Mouse (Mus musculus) heart, embryonic 11.5 days (tissue): ENCODE measurements around the gene Mag. TPM values are rescaled to one million over a fixed set of nuclear protein-coding genes. Genes with fewer than 3 reads are reported as not detected.
"Not testable (repeated sequence)": the region's sequence is repeated elsewhere in the genome, so short reads cannot be mapped to it uniquely, and the experiment has no call there.

ENCODE experiments used
- ATAC-seq: fragments of 200-750 bp; cut with Nextera tagmentation; replicated peaks from 2 replicates; pipeline ENCODE4 v1.8.0; 2017; ENCODE audit warnings: moderate library complexity; ENCODE audit not compliant: insufficient number of reproducible peaks, low FRiP score, low TSS enrichment
- H3K27ac ChIP-seq: fragments of 300-500 bp; sonication (generic); 2 replicates; pipeline ENCODE4 v1.5.1; 2014; ENCODE audit warnings: mild to moderate bottlenecking, low read depth, low read length
- H3K27me3 ChIP-seq: fragments of 300-500 bp; sonication (generic); 2 replicates; pipeline ENCODE4 v1.6.1; 2014; ENCODE audit warnings: mild to moderate bottlenecking, low read length, mixed read lengths; ENCODE audit not compliant: control insufficient read depth, insufficient read depth
- H3K36me3 ChIP-seq: fragments of 300-500 bp; sonication (generic); 2 replicates; pipeline ENCODE4 v1.6.1; 2014; ENCODE audit warnings: mild to moderate bottlenecking, low read length, moderate library complexity, mixed read lengths; ENCODE audit not compliant: control insufficient read depth, insufficient read depth
- H3K4me1 ChIP-seq: fragments of 300-500 bp; sonication (generic); 2 replicates; pipeline ENCODE4 v1.6.1; 2014; ENCODE audit warnings: low read length; ENCODE audit not compliant: control insufficient read depth, insufficient read depth
- H3K4me2 ChIP-seq: fragments of 300-500 bp; sonication (generic); 2 replicates; pipeline ENCODE4 v1.6.1; 2014; ENCODE audit warnings: mild to moderate bottlenecking, moderate library complexity
- H3K4me3 ChIP-seq: fragments of 300-500 bp; sonication (generic); 2 replicates; pipeline ENCODE4 v1.5.1; 2014; ENCODE audit warnings: low read depth, low read length
- H3K9ac ChIP-seq: fragments of 300-500 bp; sonication (generic); 2 replicates; pipeline ENCODE4 v1.6.1; 2014; ENCODE audit warnings: mild to moderate bottlenecking, low read depth, low read length, moderate library complexity
- H3K9me3 ChIP-seq: fragments of 300-500 bp; sonication (generic); replicated peaks from 2 replicates; pipeline ENCODE4 v1.6.1; 2016; ENCODE audit warnings: low read length; ENCODE audit not compliant: control insufficient read depth
- WGBS: fragments of 180-500 bp; shearing (Covaris S2); extraction: QIAGEN DNeasy Blood & Tissue Kit; methylation state at CpG from one replicate; pipeline ENCODE4 v1.1.7; 2014; ENCODE audit not compliant: insufficient replicate concordance; 5-methylcytosine and 5-hydroxymethylcytosine counted together
- polyA plus RNA-seq: library from polyadenylated mRNA; unstranded; fragments of >200 nt; fragmentation: Nextera tagmentation; extraction: Ambion mirVana; gene quantifications from 2 replicates; pipeline ENCODE4 v1.2.1, GENCODE M21; 2014

Mag gene
- polyA plus RNA-seq, 1 experiment from 2014 or later: 0.09 TPM

- H3K9me3 ChIP-seq, H3K4me3 ChIP-seq, ATAC-seq, H3K27ac ChIP-seq, H3K27me3 ChIP-seq, H3K4me2 ChIP-seq, H3K9ac ChIP-seq, H3K36me3 ChIP-seq, H3K4me1 ChIP-seq: not testable (repeated sequence)
- WGBS: 87% methylated on average over 7 of the region's 7 CpGs
These were observed 30.8 kb upstream of the Mag start for GRCm38 (mm10) chr7:30945466-30945865.

DNA sequence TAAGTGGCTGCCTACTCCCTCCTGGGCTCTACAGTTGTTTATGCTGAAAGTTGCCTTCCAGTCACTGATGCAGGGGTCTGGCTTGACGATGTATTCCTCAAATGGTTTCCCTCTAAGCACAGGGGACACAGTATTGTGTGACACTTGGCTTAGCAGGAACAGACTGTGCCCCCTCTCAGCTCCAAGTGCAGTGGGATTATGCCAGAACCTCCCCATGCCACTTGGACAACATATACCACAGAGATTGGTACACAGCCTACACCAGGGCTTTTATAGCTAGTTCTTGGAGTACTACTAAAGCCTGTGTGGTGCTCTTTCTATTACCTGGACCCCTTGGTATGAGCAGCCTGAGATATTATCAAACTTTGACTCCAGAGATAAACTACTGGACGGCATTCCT, 30.0 kb upstream of the Mag start:
- H3K4me2 ChIP-seq, H3K27ac ChIP-seq, H3K4me1 ChIP-seq, H3K36me3 ChIP-seq, H3K4me3 ChIP-seq, H3K9ac ChIP-seq, ATAC-seq, H3K9me3 ChIP-seq, H3K27me3 ChIP-seq: not testable (repeated sequence)
- 59% methylated on average over 2 of the region's 2 CpGs for WGBS

- H3K36me3 ChIP-seq: no peaks in the 10 kb centered on the region; the same call in 1 of the 2 replicates
- no peak within 1 kb of the TSS for H3K9ac ChIP-seq
- H3K4me3 ChIP-seq: no peak within 1 kb of the TSS
- H3K4me1 ChIP-seq: no peaks in the 10 kb centered on the region
- H3K27me3 ChIP-seq: no peaks in the 10 kb centered on the region
- no peak within 1 kb of the TSS for H3K4me2 ChIP-seq
- no peak for ATAC-seq
- no peak within 1 kb of the TSS for H3K27ac ChIP-seq
- WGBS: 67% methylated on average over 9 of the region's 9 CpGs
- H3K9me3 ChIP-seq: no peaks in the 10 kb centered on the region
These were observed 29.4 kb upstream of the Mag start, which contains the start of gene Hamp for GRCm38 (mm10) chr7:30943909-30944635. TSS of gene Hamp (minus strand) at chr7:30944032.

DNA sequence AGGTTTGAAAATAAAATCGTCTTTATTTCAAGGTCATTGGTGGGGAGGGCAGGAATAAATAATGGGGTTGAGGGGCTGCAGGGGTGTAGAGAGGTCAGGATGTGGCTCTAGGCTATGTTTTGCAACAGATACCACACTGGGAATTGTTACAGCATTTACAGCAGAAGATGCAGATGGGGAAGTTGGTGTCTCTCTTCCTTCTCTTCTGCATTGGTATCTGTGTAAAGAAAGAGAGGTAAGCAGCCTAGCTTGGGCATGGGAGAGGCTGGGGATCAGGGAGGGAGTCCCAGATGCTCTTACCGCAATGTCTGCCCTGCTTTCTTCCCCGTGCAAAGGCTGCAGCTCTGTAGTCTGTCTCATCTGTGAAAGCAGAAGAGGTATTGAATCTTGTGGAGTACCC, 27.7 kb upstream of the Mag start:
- WGBS: 49% methylated on average over 3 of the region's 3 CpGs
- H3K9ac ChIP-seq, H3K4me2 ChIP-seq, ATAC-seq, H3K36me3 ChIP-seq, H3K4me1 ChIP-seq, H3K4me3 ChIP-seq, H3K27me3 ChIP-seq, H3K9me3 ChIP-seq, H3K27ac ChIP-seq: not testable (repeated sequence)

- H3K9me3 ChIP-seq, H3K9ac ChIP-seq, H3K4me1 ChIP-seq, H3K36me3 ChIP-seq, H3K27me3 ChIP-seq, H3K4me2 ChIP-seq, H3K4me3 ChIP-seq, ATAC-seq, H3K27ac ChIP-seq: not testable (repeated sequence)
- 71% methylated on average over 1 of the region's 1 CpGs for WGBS
These were observed 25.4 kb upstream of the Mag start for GRCm38 (mm10) chr7:30940070-30940469.

GRCm38 (mm10) chr7:30935422-30936099, 20.9 kb upstream of the Mag start:
- not testable (repeated sequence) for H3K9me3 ChIP-seq, H3K4me3 ChIP-seq, H3K36me3 ChIP-seq, H3K9ac ChIP-seq, H3K27ac ChIP-seq, H3K4me1 ChIP-seq, ATAC-seq, H3K4me2 ChIP-seq, H3K27me3 ChIP-seq
- 71% methylated on average over 6 of the region's 6 CpGs for WGBS

GRCm38 (mm10) chr7:30924581-30924980, 9.9 kb upstream of the Mag start, which contains the start of gene Hamp2:
TSS of gene Hamp2 (minus strand) at chr7:30924681.
- not testable (repeated sequence) for H3K4me2 ChIP-seq, H3K27ac ChIP-seq, H3K4me3 ChIP-seq, H3K9me3 ChIP-seq, ATAC-seq, H3K36me3 ChIP-seq, H3K9ac ChIP-seq, H3K4me1 ChIP-seq, H3K27me3 ChIP-seq
- WGBS: 75% methylated on average over 2 of the region's 2 CpGs

GRCm38 (mm10) chr7:30924071-30924470, 9.4 kb upstream of the Mag start:
- no peak for ATAC-seq
- Histone ChIP-seq H3K36me3 (no peaks in the 10 kb centered on the region), H3K27ac (no peak overlapping the region), H3K4me3 (no peak overlapping the region), H3K9me3 (no peaks in the 10 kb centered on the region), H3K4me2 (no peak overlapping the region), H3K9ac (no peak overlapping the region), H3K4me1 (no peaks in the 10 kb centered on the region), H3K27me3 (no peaks in the 10 kb centered on the region)
- WGBS: 46% methylated on average over 3 of the region's 3 CpGs

GRCm38 (mm10) chr7:30922490-30922889, 7.8 kb upstream of the Mag start:
- H3K9ac ChIP-seq, H3K4me1 ChIP-seq, H3K4me3 ChIP-seq, ATAC-seq, H3K36me3 ChIP-seq, H3K4me2 ChIP-seq, H3K27ac ChIP-seq, H3K9me3 ChIP-seq, H3K27me3 ChIP-seq: not testable (repeated sequence)
- 33% methylated on average over 3 of the region's 3 CpGs for WGBS
